Mouse (Mus musculus) adrenal gland, postnatal 10 days (tissue): ENCODE data around the gene Myg1. TPM values are rescaled to one million over a fixed set of nuclear protein-coding genes. Genes with fewer than 3 reads are reported as not detected.

Experiments used
- DNase-seq: peaks from one replicate; pipeline ENCODE4 v3.0.0; 2021; ENCODE audit warnings: mixed read lengths
- total RNA-seq, 2 experiments: library from RNA; stranded (reverse); gene quantifications; 2 replicates each; pipeline ENCODE4 v1.2.3; 2021

Myg1 gene
- total RNA-seq, 2 experiments from 2014 or later = 50.0 to 62.5 TPM

- DNase-seq = no peak
These were observed 52.2 kb downstream of the Myg1 start for GRCm38 (mm10) chr15:102383671-102384070.

GRCm38 (mm10) chr15:102386640-102387039 lies 55.1 kb downstream of the Myg1 start:
- no peak for DNase-seq

Other genes starting within 250 kb of the Myg1 start
- 10 to 100 TPM; 64.5 to 84.6 TPM for gene Tns2, start 231.3 kb upstream of the Myg1 start, total RNA-seq
- gene Spryd3, start 195.5 kb upstream of the Myg1 start, total RNA-seq = 10 to 100 TPM; 27.4 to 31.5 TPM
- 10 to 100 TPM; 40.3 to 48.1 TPM for gene Igfbp6, start 187.3 kb upstream of the Myg1 start, total RNA-seq
- gene Soat2, start 181.2 kb upstream of the Myg1 start, total RNA-seq = 1 to 10 TPM; 4.9 to 8.1 TPM
- 10 to 100 TPM; 66.7 to 84.9 TPM for gene Zfp740, start 128.5 kb upstream of the Myg1 start, total RNA-seq
- gene Csad, start 127.0 kb upstream of the Myg1 start, total RNA-seq = 100 to 1,000 TPM; 155 to 156 TPM
- 1 to 10 TPM; 6.4 to 7.1 TPM for gene Itgb7, start 99.8 kb upstream of the Myg1 start, total RNA-seq
- 10 to 100 TPM; 22.7 to 30.3 TPM for gene Rarg, start 74.2 kb upstream of the Myg1 start, total RNA-seq
- not detected for gene Gm9918, start 61.1 kb upstream of the Myg1 start, total RNA-seq
- 10 to 100 TPM; 29.0 to 29.4 TPM for gene Mfsd5, start 52.3 kb upstream of the Myg1 start, total RNA-seq
- gene Espl1, start 35.4 kb upstream of the Myg1 start, total RNA-seq = 10 to 100 TPM in 1 of 2 experiments, 1 to 10 TPM in 1; 8.8 to 11.9 TPM
- 100 to 1,000 TPM; 342 to 354 TPM for gene Pfdn5, start 5.6 kb upstream of the Myg1 start, total RNA-seq
- gene Aaas, start 19.1 kb downstream of the Myg1 start, total RNA-seq = 10 to 100 TPM; 21.4 to 24.7 TPM
- gene Sp7, start 35.5 kb downstream of the Myg1 start, total RNA-seq = 1 to 10 TPM in 1 of 2 experiments, under 1 TPM in 1; 0.15 to 2.3 TPM
- gene Sp1, start 74.4 kb downstream of the Myg1 start, total RNA-seq = 10 to 100 TPM; 67.8 to 83.4 TPM
- gene Amhr2, start 113.7 kb downstream of the Myg1 start, total RNA-seq = 1 to 10 TPM; 1.7 to 2.1 TPM
- 10 to 100 TPM; 46.9 to 53.1 TPM for gene Prr13, start 127.3 kb downstream of the Myg1 start, total RNA-seq
- 100 to 1,000 TPM; 703 to 724 TPM for gene Pcbp2, start 138.8 kb downstream of the Myg1 start, total RNA-seq
- gene Gm10337, start 172.0 kb downstream of the Myg1 start, total RNA-seq = 1 to 10 TPM; 3.7 to 4.1 TPM
- gene Map3k12, start 185.4 kb downstream of the Myg1 start, total RNA-seq = 10 to 100 TPM in 1 of 2 experiments, 1 to 10 TPM in 1; 7.7 to 11.2 TPM
- gene Tarbp2, start 186.5 kb downstream of the Myg1 start, total RNA-seq = 10 to 100 TPM; 36.0 to 43.1 TPM
- 1 to 10 TPM; 2.5 to 5.9 TPM for gene Npff, start 193.2 kb downstream of the Myg1 start, total RNA-seq